Mouse (Mus musculus) heart, embryonic 11.5 days (tissue): ENCODE data around the gene Zfp691. TPM values are rescaled to one million over a fixed set of nuclear protein-coding genes. Genes with fewer than 3 reads are reported as not detected.
A peak's percentile ranks its signal among the peaks of the same experiment; 100 is the strongest.

Experiments used
- ATAC-seq: fragments of 200-750 bp; cut with Nextera tagmentation; replicated peaks from 2 replicates; pipeline ENCODE4 v1.8.0; 2017; ENCODE audit warnings: moderate library complexity; ENCODE audit not compliant: insufficient number of reproducible peaks, low FRiP score, low TSS enrichment
- H3K27ac ChIP-seq: fragments of 300-500 bp; sonication (generic); 2 replicates; pipeline ENCODE4 v1.5.1; 2014; ENCODE audit warnings: mild to moderate bottlenecking, low read depth, low read length
- H3K27me3 ChIP-seq: fragments of 300-500 bp; sonication (generic); 2 replicates; pipeline ENCODE4 v1.6.1; 2014; ENCODE audit warnings: mild to moderate bottlenecking, low read length, mixed read lengths; ENCODE audit not compliant: control insufficient read depth, insufficient read depth
- H3K36me3 ChIP-seq: fragments of 300-500 bp; sonication (generic); 2 replicates; pipeline ENCODE4 v1.6.1; 2014; ENCODE audit warnings: mild to moderate bottlenecking, low read length, moderate library complexity, mixed read lengths; ENCODE audit not compliant: control insufficient read depth, insufficient read depth
- H3K4me1 ChIP-seq: fragments of 300-500 bp; sonication (generic); 2 replicates; pipeline ENCODE4 v1.6.1; 2014; ENCODE audit warnings: low read length; ENCODE audit not compliant: control insufficient read depth, insufficient read depth
- H3K4me2 ChIP-seq: fragments of 300-500 bp; sonication (generic); 2 replicates; pipeline ENCODE4 v1.6.1; 2014; ENCODE audit warnings: mild to moderate bottlenecking, moderate library complexity
- H3K4me3 ChIP-seq: fragments of 300-500 bp; sonication (generic); 2 replicates; pipeline ENCODE4 v1.5.1; 2014; ENCODE audit warnings: low read depth, low read length
- H3K9ac ChIP-seq: fragments of 300-500 bp; sonication (generic); 2 replicates; pipeline ENCODE4 v1.6.1; 2014; ENCODE audit warnings: mild to moderate bottlenecking, low read depth, low read length, moderate library complexity
- H3K9me3 ChIP-seq: fragments of 300-500 bp; sonication (generic); replicated peaks from 2 replicates; pipeline ENCODE4 v1.6.1; 2016; ENCODE audit warnings: low read length; ENCODE audit not compliant: control insufficient read depth
- WGBS: fragments of 180-500 bp; shearing (Covaris S2); extraction: QIAGEN DNeasy Blood & Tissue Kit; methylation state at CpG from one replicate; pipeline ENCODE4 v1.1.7; 2014; ENCODE audit not compliant: insufficient replicate concordance; 5-methylcytosine and 5-hydroxymethylcytosine counted together
- polyA plus RNA-seq: library from polyadenylated mRNA; unstranded; fragments of >200 nt; fragmentation: Nextera tagmentation; extraction: Ambion mirVana; gene quantifications from 2 replicates; pipeline ENCODE4 v1.2.1, GENCODE M21; 2014

The Zfp691 gene
- polyA plus RNA-seq, 1 experiment from 2014 or later: 13.7 TPM

- H3K36me3 ChIP-seq: peaks cover 26% of the 10 kb centered on the region
- H3K4me3 ChIP-seq: no peak overlapping the region
- H3K4me2 ChIP-seq: no peak overlapping the region
- H3K4me1 ChIP-seq: 0 out of 2 replicates have a peak, but pooled peaks cover 2% of the 10 kb centered on the region
- H3K27ac ChIP-seq: no peak overlapping the region
- H3K9me3 ChIP-seq: no peaks in the 10 kb centered on the region
- 46% methylated on average over 3 of the region's 3 CpGs for WGBS
- H3K27me3 ChIP-seq: no peaks in the 10 kb centered on the region; the same call in 1 of the 2 replicates
- ATAC-seq: no peak
- H3K9ac ChIP-seq: no peak overlapping the region
Measured at GRCm38 (mm10) chr4:119140126-119140525, 33.9 kb downstream of the Zfp691 start.

- Histone ChIP-seq H3K36me3 (peaks cover 38% of the 10 kb centered on the region), H3K9ac (no peak overlapping the region), H3K4me1 (0 out of 2 replicates have a peak, but pooled peaks cover 2% of the 10 kb centered on the region), H3K4me2 (no peak overlapping the region), H3K27me3 (no peaks in the 10 kb centered on the region), H3K9me3 (no peaks in the 10 kb centered on the region), H3K27ac (no peak overlapping the region), H3K4me3 (no peak overlapping the region)
- no peak for ATAC-seq
- 71% methylated on average over 8 of the region's 8 CpGs for WGBS
Measured at GRCm38 (mm10) chr4:119138776-119139175, 35.2 kb downstream of the Zfp691 start.

- Histone ChIP-seq H3K4me2 (0 out of 2 replicates have a peak overlapping the region, but pooled peaks have one; percentile 9), H3K4me1 (0 out of 2 replicates have a peak, but pooled peaks cover 2% of the 10 kb centered on the region), H3K27ac (peak overlapping the region; percentile 4; the same call in 1 of the 2 replicates), H3K9me3 (no peaks in the 10 kb centered on the region), H3K36me3 (peaks cover 44% of the 10 kb centered on the region), H3K4me3 (no peak overlapping the region), H3K27me3 (no peaks in the 10 kb centered on the region), H3K9ac (no peak overlapping the region)
- 19% methylated on average over 18 of the region's 18 CpGs for WGBS
- ATAC-seq: peak; percentile 43
Measured at GRCm38 (mm10) chr4:119138171-119138570, 35.8 kb downstream of the Zfp691 start.

- H3K27ac ChIP-seq: 0 out of 2 replicates have a peak overlapping the region, but pooled peaks have one; percentile 4
- no peak overlapping the region for H3K4me3 ChIP-seq
- WGBS: 57% methylated on average over 8 of the region's 8 CpGs
- ATAC-seq: no peak
- 0 out of 2 replicates have a peak, but pooled peaks cover 2% of the 10 kb centered on the region for H3K4me1 ChIP-seq
- peaks cover 53% of the 10 kb centered on the region for H3K36me3 ChIP-seq
- H3K4me2 ChIP-seq: no peak overlapping the region
- H3K9me3 ChIP-seq: no peaks in the 10 kb centered on the region
- no peaks in the 10 kb centered on the region for H3K27me3 ChIP-seq
- no peak overlapping the region for H3K9ac ChIP-seq
Measured at GRCm38 (mm10) chr4:119137313-119137712, 36.7 kb downstream of the Zfp691 start.

- Histone ChIP-seq H3K4me1 (no peaks in the 10 kb centered on the region), H3K9ac (no peak overlapping the region), H3K36me3 (peaks cover 66% of the 10 kb centered on the region), H3K9me3 (no peaks in the 10 kb centered on the region), H3K4me2 (no peak overlapping the region), H3K4me3 (no peak overlapping the region), H3K27ac (no peak overlapping the region), H3K27me3 (no peaks in the 10 kb centered on the region)
- no peak for ATAC-seq
- WGBS: 91% methylated on average over 13 of the region's 13 CpGs
Measured at GRCm38 (mm10) chr4:119133860-119134259, 40.1 kb downstream of the Zfp691 start.

- peaks cover 66% of the 10 kb centered on the region for H3K36me3 ChIP-seq
- peaks cover 2% of the 10 kb centered on the region for H3K4me1 ChIP-seq
- no peak overlapping the region for H3K27ac ChIP-seq
- H3K4me2 ChIP-seq: no peak overlapping the region
- WGBS: 95% methylated on average over 13 of the region's 13 CpGs
- H3K9me3 ChIP-seq: no peaks in the 10 kb centered on the region
- ATAC-seq: no peak
- no peak overlapping the region for H3K4me3 ChIP-seq
- no peaks in the 10 kb centered on the region for H3K27me3 ChIP-seq
- 0 out of 2 replicates have a peak overlapping the region, but pooled peaks have one; percentile 16 for H3K9ac ChIP-seq
Measured at GRCm38 (mm10) chr4:119133306-119133705, 40.7 kb downstream of the Zfp691 start.

GRCm38 (mm10) chr4:119131189-119131910 is 42.6 kb downstream of the Zfp691 start:
- no peaks in the 10 kb centered on the region for H3K27me3 ChIP-seq
- no peak overlapping the region for H3K4me3 ChIP-seq
- H3K27ac ChIP-seq: no peak overlapping the region
- no peak overlapping the region for H3K9ac ChIP-seq
- ATAC-seq: no peak
- 82% methylated on average over 8 of the region's 8 CpGs for WGBS
- no peaks in the 10 kb centered on the region for H3K9me3 ChIP-seq
- no peak overlapping the region for H3K4me2 ChIP-seq
- H3K4me1 ChIP-seq: peaks cover 21% of the 10 kb centered on the region
- peaks cover 57% of the 10 kb centered on the region for H3K36me3 ChIP-seq

- Histone ChIP-seq H3K36me3 (peaks cover 43% of the 10 kb centered on the region), H3K4me3 (no peak overlapping the region), H3K27me3 (no peaks in the 10 kb centered on the region), H3K4me1 (peaks cover 40% of the 10 kb centered on the region), H3K9me3 (no peaks in the 10 kb centered on the region), H3K27ac (no peak overlapping the region), H3K4me2 (no peak overlapping the region), H3K9ac (no peak overlapping the region)
- 89% methylated on average over 1 of the region's 1 CpGs for WGBS
- no peak for ATAC-seq
Measured at GRCm38 (mm10) chr4:119129096-119129495, 44.9 kb downstream of the Zfp691 start.
